Mouse (Mus musculus) left cerebral cortex, adult 2 months (tissue): ENCODE data around the gene Pnpla1. TPM values are rescaled to one million over a fixed set of nuclear protein-coding genes. Genes with fewer than 3 reads are reported as not detected.
A peak's percentile ranks its signal among the peaks of the same experiment; 100 is the strongest.

Source experiments
- DNase-seq, 2 experiments: peaks; one replicate each; pipeline ENCODE4 v3.0.0; 2021 to 2022; ENCODE audit warnings: low spot score in 2 of 2, mixed read lengths in 1 of 2; ENCODE audit errors: extremely low spot score in 1 of 2
- H3K27ac ChIP-seq: fragments of 200-600 bp; 2 replicates; pipeline ENCODE4 v1.8.1; 2022
- H3K4me3 ChIP-seq: fragments of 200-600 bp; 2 replicates; pipeline ENCODE4 v1.8.1; 2022
- CTCF ChIP-seq: fragments of 200-600 bp; IDR thresholded peaks from 2 replicates; pipeline ENCODE4 v1.8.1; 2022; ENCODE audit warnings: antibody characterized with exemption, mild to moderate bottlenecking, moderate library complexity
- intact Hi-C: fragments of 180-260 bp; cut with DNase I; formaldehyde crosslinking; loops from one replicate; pipeline ENCODE4 v1.15.1; 2025
- total RNA-seq, 2 experiments: library from RNA; stranded (reverse); gene quantifications; 2 replicates each; pipeline ENCODE4 v1.2.3; 2021

The Pnpla1 gene
- total RNA-seq, 2 experiments from 2014 or later = 0.61 to 0.66 TPM

DNA sequence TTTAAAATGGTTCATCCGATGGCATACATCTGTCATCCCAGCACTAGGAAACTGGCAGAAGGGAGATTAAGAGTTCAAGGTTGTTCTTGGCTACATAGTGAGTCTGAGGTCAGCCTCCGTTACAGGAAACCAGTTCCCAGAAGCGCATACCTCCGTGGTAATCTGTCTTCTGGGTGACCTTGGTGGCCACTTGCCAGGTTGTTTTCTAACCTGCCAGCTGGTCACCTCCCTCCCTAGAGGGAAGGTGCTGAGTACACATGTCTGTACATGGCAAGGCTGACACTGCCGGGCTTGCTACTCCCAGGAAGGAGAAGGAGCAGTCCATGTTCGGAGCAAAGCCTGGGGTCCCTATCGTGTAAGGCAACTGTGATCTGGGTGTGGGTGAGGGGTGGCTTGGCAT is 16.6 kb downstream of the Pnpla1 start:
- no peak for TF ChIP-seq CTCF
- H3K27ac ChIP-seq = peak overlapping the region; percentile 95
- H3K4me3 ChIP-seq = no peak overlapping the region
- intact Hi-C loops = loop anchor here (2.0 to 5.0 kb wide), 4 partner anchors 48 to 184 kb away; partner anchors contain the start of genes Brpf3, Mapk14 and Slc26a8
- no peak for DNase-seq

DNA sequence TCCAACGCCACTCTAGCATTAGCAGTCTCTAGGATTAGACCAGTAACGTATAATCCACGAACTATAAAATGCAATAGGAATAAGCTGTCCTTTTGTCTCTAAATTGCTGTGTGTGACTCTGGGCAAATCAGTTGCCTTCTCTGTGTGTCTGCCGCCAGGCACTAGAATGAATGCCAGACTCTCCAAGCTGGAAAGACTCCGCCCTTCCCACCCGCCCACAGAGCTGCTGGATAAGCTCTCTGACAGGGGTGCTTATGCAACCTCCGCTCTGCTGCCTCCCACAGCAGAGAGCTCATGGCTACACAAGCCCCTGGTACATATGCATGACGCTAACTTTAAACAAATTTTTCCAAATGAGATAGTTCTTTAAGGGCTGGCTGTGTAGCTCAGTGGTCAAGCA is 17.1 kb downstream of the Pnpla1 start:
- peak; percentile 68 to 70 for DNase-seq
- intact Hi-C loops = loop anchor here (2.0 to 5.0 kb wide), 4 partner anchors 49 to 185 kb away; partner anchors contain the start of genes Brpf3, Mapk14 and Slc26a8
- TF ChIP-seq CTCF = no peak
- Histone ChIP-seq H3K27ac (peak overlapping the region; percentile 95), H3K4me3 (no peak overlapping the region)

DNA sequence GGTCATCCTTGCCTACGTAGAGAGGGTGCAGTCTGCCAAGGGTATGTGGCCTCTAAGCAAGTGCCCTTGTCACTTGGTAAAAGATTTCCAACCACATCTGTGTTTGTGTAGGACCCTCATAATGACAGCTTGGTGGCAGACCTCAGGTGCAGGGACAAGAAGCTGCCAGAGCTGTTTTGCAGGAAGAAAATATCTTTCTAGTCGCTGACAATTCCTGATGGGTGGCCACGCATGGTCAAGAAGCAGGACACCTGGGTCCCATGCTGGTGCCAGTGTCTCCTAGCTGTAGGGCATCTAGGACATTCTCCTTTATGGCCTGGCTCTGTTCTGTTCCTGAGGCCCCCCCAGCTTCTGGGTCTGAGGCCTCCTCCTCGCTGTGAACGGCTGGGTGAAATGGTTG is 18.1 kb downstream of the Pnpla1 start:
- DNase-seq = no peak
- no peak overlapping the region for H3K4me3 ChIP-seq
- intact Hi-C loops = loop anchor here (5.0 kb wide), 1 partner anchor 114 kb away; no protein-coding TSS in a partner anchor
- TF ChIP-seq CTCF = no peak
- peak overlapping the region; percentile 76 for H3K27ac ChIP-seq

DNA sequence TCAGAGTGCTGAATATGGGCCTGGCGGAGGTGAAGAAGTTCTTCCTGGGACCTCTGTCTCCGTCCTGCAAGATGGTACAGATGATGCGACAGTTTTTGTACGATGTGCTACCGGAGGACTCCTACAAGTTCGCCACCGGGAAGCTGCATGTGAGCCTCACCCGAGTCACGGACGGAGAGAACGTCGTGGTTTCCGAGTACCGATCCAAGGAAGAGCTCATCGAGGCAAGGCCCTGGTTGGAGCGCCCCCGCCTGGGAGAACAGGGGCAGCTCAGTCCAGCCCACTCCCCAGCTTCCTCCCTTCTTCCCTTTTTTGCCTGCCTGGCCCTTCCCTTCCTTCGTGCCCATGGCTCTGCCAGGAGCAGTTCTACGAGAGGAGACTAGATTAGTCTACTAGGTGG is 18.6 kb downstream of the Pnpla1 start:
- peak; percentile 50 for TF ChIP-seq CTCF
- DNase-seq = peak; percentile 35 to 44
- no peak overlapping the region for H3K4me3 ChIP-seq
- intact Hi-C loops = loop anchor here (5.0 kb wide), 1 partner anchor 115 kb away; no protein-coding TSS in a partner anchor
- H3K27ac ChIP-seq = peak overlapping the region; percentile 76

- Histone ChIP-seq H3K27ac (peak overlapping the region; percentile 8; the same call in 1 of the 2 replicates), H3K4me3 (no peak overlapping the region)
- intact Hi-C loops = loop anchor here (5.0 kb wide), 1 partner anchor 118 kb away; no protein-coding TSS in a partner anchor
- peak; percentile 83 for TF ChIP-seq CTCF
- DNase-seq = peak; percentile 74 to 80
These were observed 21.8 kb downstream of the Pnpla1 start for GRCm38 (mm10) chr17:28879931-28880391.

DNA sequence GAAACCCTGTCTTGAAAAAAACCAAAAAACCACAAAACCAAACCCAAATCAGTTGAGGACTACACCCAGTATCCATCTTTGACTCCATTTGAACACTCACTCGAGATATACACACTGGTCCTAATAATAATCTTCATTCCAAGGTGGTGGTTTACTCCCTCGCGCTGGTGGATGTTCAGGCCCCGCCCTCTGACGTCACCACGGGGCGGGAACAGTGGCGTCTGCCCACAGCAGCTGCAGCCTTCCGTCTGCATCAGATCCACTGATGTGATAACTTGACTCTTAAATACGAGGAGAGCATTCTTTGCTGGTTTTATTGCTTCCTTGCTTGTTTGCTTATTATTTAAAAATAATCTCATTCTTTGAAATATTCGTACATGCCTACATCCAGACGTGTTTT is 24.1 kb downstream of the Pnpla1 start:
- intact Hi-C loops = loop anchor here (1.0 kb wide), 1 partner anchor 44 kb away; no protein-coding TSS in a partner anchor
- Histone ChIP-seq H3K4me3 (no peak overlapping the region), H3K27ac (no peak overlapping the region)
- DNase-seq = peak; percentile 52 to 54
- TF ChIP-seq CTCF = no peak

DNA sequence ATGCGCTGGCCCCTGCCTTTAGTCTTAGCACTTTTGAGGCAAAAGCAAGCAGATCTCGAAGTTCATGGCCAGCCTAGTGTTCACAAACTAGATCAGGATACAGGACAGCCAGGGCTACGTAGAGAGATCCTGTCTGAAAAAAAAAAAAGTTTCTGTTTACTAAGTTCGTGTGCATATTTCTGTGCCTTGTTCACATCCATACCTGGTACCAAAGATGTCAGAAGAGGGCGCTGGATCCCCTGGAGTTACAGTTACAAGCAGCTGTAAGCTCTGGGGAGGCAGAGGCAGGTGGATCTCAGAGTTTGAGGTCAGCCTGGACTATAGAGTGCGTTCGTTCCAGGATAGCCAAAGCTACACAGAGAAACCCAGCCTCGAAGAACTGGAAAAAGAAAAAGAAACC is 24.6 kb downstream of the Pnpla1 start:
- H3K27ac ChIP-seq = no peak overlapping the region
- H3K4me3 ChIP-seq = no peak overlapping the region
- DNase-seq = no peak
- TF ChIP-seq CTCF = peak; percentile 25
- intact Hi-C loops = loop anchor here (1.0 kb wide), 1 partner anchor 43 kb away; no protein-coding TSS in a partner anchor

GRCm38 (mm10) chr17:28883941-28884516 is 25.8 kb downstream of the Pnpla1 start:
- Histone ChIP-seq H3K4me3 (no peak overlapping the region), H3K27ac (no peak overlapping the region)
- TF ChIP-seq CTCF = no peak
- DNase-seq = no peak
- intact Hi-C loops = no loop called here

DNA sequence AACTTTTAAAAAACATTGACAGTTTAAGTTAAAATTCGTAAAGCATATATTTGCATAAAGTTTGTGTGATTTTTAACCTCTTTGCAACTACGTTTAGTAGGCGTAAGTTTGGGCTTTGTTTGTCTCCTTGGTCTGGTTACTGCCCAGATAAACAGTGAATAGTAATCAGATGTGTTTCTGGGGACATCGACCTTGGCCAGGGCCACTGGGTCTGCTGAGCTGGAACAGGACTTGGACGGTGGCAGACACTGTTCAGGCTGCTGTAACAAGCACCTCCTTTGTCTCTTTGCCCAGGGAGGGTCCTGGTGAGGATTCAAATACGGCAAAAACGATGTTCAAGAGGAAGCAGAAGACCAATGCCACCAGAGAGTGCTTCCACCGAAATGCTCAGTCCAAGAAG is 27.0 kb downstream of the Pnpla1 start:
- intact Hi-C loops = no loop called here

GRCm38 (mm10) chr17:28886266-28886665 is 28.1 kb downstream of the Pnpla1 start:
- intact Hi-C loops = no loop called here
- no peak for TF ChIP-seq CTCF
- Histone ChIP-seq H3K4me3 (no peak overlapping the region), H3K27ac (no peak overlapping the region)
- no peak for DNase-seq

More for the DNA sequence above, 27.0 kb downstream of the Pnpla1 start:
- TF ChIP-seq CTCF = no peak
- Histone ChIP-seq H3K4me3 (no peak overlapping the region), H3K27ac (no peak overlapping the region)
- DNase-seq = no peak

- intact Hi-C loops = no loop called here
- Histone ChIP-seq H3K4me3 (no peak overlapping the region), H3K27ac (no peak overlapping the region)
- TF ChIP-seq CTCF = no peak
- DNase-seq = no peak
These were observed 36.0 kb downstream of the Pnpla1 start for GRCm38 (mm10) chr17:28894050-28894767.

DNA sequence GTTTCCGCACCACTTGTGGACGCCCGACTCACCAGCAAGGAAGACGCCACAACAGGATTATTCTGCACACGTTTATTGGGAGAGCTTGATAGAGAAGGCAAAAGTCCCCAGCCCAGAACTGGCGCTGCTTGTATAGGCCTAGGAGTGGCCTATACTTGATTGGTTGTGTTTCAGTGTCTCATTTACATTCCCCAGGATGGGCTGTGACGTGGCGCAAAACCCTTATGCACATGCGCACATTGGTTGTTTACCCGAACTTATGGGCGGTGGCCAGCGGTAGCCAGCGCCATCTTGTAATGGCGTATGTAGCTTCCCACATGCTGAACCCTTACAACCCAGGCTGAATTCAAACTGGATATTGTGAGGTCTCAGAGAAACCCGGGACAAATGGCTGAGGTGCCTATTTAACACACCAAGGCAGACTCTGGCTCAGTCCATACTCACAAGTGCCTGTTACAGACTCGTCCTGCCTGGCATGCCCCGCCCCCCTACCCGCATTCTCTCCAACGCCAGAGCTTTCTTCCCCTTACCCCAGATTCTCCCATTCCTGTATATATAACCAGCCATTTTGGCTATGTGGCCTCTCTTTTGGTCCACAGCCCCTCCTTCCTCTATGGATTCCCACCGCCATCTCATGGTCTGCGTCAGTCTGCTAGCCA is 37.1 kb downstream of the Pnpla1 start:
- intact Hi-C loops = no loop called here
- no peak for DNase-seq
- no peak for TF ChIP-seq CTCF
- H3K27ac ChIP-seq = no peak overlapping the region
- no peak overlapping the region for H3K4me3 ChIP-seq
